Mouse (Mus musculus) skeletal muscle tissue, adult 2 months (tissue): ENCODE data around the gene Zfpm1.

Experiments
- DNase-seq: peaks from one replicate; pipeline ENCODE4 v3.0.0-alpha.2; 2012; ENCODE audit warnings: low read depth, low spot score

The Zfpm1 gene

GRCm38 (mm10) chr8:122274651-122275391, 7.1 kb upstream of the Zfpm1 start:
- DNase-seq: no peak

- DNase-seq: no peak
Observed at GRCm38 (mm10) chr8:122276308-122276707, 5.6 kb upstream of the Zfpm1 start.

GRCm38 (mm10) chr8:122277204-122277995, 4.5 kb upstream of the Zfpm1 start:
- no peak for DNase-seq

GRCm38 (mm10) chr8:122280156-122280555, 1.8 kb upstream of the Zfpm1 start:
- DNase-seq: no peak

GRCm38 (mm10) chr8:122280588-122281316, 1.2 kb upstream of the Zfpm1 start:
- no peak for DNase-seq

GRCm38 (mm10) chr8:122281317-122282034, 465 bp upstream of the Zfpm1 start:
- peak; percentile 99 for DNase-seq

GRCm38 (mm10) chr8:122282501-122283355, 787 bp downstream of the Zfpm1 start:
- DNase-seq: no peak

GRCm38 (mm10) chr8:122283356-122284202, 1.6 kb downstream of the Zfpm1 start:
- DNase-seq: no peak

GRCm38 (mm10) chr8:122284203-122284658, 2.3 kb downstream of the Zfpm1 start:
- DNase-seq: no peak

GRCm38 (mm10) chr8:122284659-122285261, 2.8 kb downstream of the Zfpm1 start:
- no peak for DNase-seq

GRCm38 (mm10) chr8:122285727-122286126, 3.8 kb downstream of the Zfpm1 start:
- no peak for DNase-seq

GRCm38 (mm10) chr8:122286899-122287298, 5.0 kb downstream of the Zfpm1 start:
- DNase-seq: no peak

- no peak for DNase-seq
Observed at GRCm38 (mm10) chr8:122287742-122288141, 5.8 kb downstream of the Zfpm1 start.

GRCm38 (mm10) chr8:122288344-122288743, 6.4 kb downstream of the Zfpm1 start:
- no peak for DNase-seq

GRCm38 (mm10) chr8:122291075-122291474, 9.1 kb downstream of the Zfpm1 start:
- DNase-seq: no peak

GRCm38 (mm10) chr8:122291549-122291948, 9.6 kb downstream of the Zfpm1 start:
- DNase-seq: no peak

GRCm38 (mm10) chr8:122293484-122293883, 11.5 kb downstream of the Zfpm1 start:
- no peak for DNase-seq

GRCm38 (mm10) chr8:122294273-122294683, 12.3 kb downstream of the Zfpm1 start:
- no peak for DNase-seq

GRCm38 (mm10) chr8:122295389-122295788, 13.4 kb downstream of the Zfpm1 start:
- DNase-seq: no peak
